Mouse (Mus musculus): Measurements from ENCODE around the gene Egln3.

DNA sequence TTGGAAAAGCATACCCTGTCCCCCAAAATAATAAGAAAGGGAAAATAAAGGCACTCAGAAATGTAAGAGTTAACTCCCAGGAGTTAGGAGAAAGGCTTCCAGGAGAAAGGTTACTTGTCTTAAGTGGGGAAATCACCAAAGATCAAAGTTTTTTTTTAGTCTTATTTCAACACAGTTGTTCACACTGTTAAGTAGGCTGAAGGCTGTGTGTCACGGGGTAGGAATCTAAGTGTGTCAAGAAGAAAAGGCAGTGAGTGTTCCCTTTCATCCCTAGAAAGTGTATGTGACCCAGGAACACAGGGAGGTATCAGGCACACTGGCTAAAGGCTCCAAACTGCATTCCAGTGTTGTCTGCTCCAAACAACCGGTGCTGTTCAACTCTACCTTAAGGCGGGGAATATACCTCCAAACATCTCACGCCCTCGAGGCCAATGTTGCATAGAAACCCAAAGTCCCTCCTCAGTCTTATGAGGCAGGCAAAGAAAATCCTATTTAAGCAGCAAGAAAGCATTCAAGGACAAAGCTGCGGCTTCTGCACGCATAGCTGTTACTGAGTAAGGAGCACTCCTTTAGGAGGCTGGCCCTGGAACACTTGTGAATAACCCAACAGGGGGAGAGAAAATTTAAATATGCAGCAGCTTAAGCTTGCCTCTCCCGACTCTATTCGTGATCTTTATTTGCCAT is 39.5 kb downstream of the Egln3 start:
- TF ChIP-seq CTCF (IDR thresholded peaks at IDR 0.05; ENCODE audit: low read depth, low read length) (no peak), GATA1 (IDR thresholded peaks at IDR 0.05; ENCODE audit: borderline replicate concordance, low read length) (no peak), POLR2AphosphoS5 (IDR thresholded peaks at IDR 0.05; ENCODE audit: insufficient replicate concordance, low read depth, low read length) (no peak), TAL1 (conservative IDR thresholded peaks at IDR 0.05; ENCODE audit: low read depth, low read length) (no peak)

Measured in G1E (cell line).